Mouse (Mus musculus) C2C12 (cell line): Measurements from ENCODE around the gene 4930469K13Rik.

Experiments used
- CTCF ChIP-seq: IDR thresholded peaks from one replicate; pipeline ENCODE4 v1.5.1; 2011; ENCODE audit not compliant: control insufficient read depth, insufficient read depth, insufficient read length
- MAX ChIP-seq: IDR thresholded peaks from one replicate; pipeline ENCODE4 v1.6.1; 2011; ENCODE audit warnings: mild to moderate bottlenecking, control low read depth
- MYOD1 ChIP-seq: IDR thresholded peaks from one replicate; pipeline ENCODE4 v1.6.1; 2011; ENCODE audit warnings: low read depth; ENCODE audit not compliant: control insufficient read depth, insufficient read length
- MYOG ChIP-seq: IDR thresholded peaks from one replicate; pipeline ENCODE4 v1.6.1; 2011; ENCODE audit not compliant: control insufficient read depth, insufficient read length; ENCODE audit errors: extremely low read depth
- USF1 ChIP-seq: IDR thresholded peaks from one replicate; pipeline ENCODE4 v1.6.1; 2011; ENCODE audit warnings: low read depth, mild to moderate bottlenecking, control low read depth, moderate library complexity

DNA sequence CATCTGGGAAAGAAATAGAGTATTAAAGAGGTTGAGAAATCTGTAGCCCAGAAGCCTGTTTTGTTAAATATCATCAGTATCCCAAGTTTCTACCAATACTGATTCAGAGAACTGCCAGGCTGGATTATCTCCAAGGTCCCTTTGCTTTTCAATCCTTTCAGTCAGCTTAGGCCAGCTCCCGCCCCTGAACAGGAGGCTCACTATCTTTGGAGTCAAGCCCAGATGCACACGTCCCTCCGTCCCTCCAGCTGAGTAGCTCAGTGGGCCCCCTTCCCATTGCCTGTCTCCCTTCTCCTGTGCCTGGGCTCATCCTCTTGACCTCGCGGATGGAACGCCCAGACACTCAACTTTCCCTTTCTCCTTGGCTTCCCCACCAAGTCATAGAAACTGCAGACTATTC lies 171.0 kb downstream of the 4930469K13Rik start:
- no peak for TF ChIP-seq CTCF
- TF ChIP-seq MAX = no peak
- no peak for TF ChIP-seq USF1
- TF ChIP-seq MYOD1 = no peak
- no peak for TF ChIP-seq MYOG
